Comparison of ENCODE assay signal across 10 mouse cellular contexts in the genomic region with DNA sequence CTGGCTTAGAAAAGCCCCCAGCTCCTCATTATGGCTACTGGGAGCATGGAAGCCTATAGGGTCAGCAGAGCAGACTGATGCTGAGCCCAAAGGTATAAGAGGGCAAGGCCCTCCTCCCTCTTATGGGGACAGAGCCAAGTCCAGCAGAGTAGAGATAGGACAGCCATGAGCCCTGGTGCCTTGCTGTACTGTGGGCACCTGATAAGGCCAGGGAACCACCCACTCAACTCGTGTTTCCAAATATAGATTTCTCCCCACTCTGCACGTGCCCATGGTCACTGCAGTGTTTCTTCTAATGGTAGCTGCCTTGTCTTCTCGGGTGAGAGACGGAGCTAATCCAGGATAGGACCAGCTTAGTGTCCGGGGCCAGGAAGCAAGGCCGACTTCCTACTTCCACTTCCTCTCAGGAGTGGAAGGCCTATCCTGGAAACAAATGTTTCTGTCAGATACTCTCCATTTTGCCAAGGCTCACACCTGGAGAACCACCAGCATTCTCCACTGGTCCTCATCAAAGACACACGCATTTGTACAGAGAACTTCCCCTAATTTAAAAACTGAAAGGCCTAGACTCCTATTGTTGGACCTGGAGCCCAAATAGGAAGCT. TPM values are rescaled to one million over a fixed set of nuclear protein-coding genes. Genes with fewer than 3 reads are reported as not detected.
DNase-seq lines count a peak whose midpoint lies in the region; ATAC-seq and TF ChIP-seq lines count a peak whose summit lies in the region.
"Had no signal": no experiment of that assay in that cellular context is flagged by ENCODE, and none has a peak within 500 bp of the region (broad histone marks: within the 10 kb centered on the region; RNA-seq: fewer than 3 reads in every experiment).

No protein-coding gene starts in this region.

- DNase-seq in heart, adult 11 months: peak; percentile 94
- no peak for DNase-seq in heart, postnatal 25 days (ENCODE audit: low spot score)
- no peak for DNase-seq in left cerebral cortex, adult 9 months (ENCODE audit: low spot score in 2 of 2)
- DNase-seq in retina, embryonic 14.5 days (ENCODE audit: low spot score): no peak
- DNase-seq: B cell, adult 2 months had no signal

- peaks cover 6% of the 10 kb centered on the region; the same call in 1 of the 2 replicates for H3K4me1 ChIP-seq in intestine, embryonic 15.5 days (replicated peaks)
- H3K4me1 ChIP-seq in small intestine, adult 2 months (ENCODE audit: control insufficient read depth, insufficient read depth, insufficient read length, low read length): peaks cover 36% of the 10 kb centered on the region
- peaks cover 7% of the 10 kb centered on the region for H3K4me1 ChIP-seq in hindbrain, embryonic 13.5 days (replicated peaks)

- H3K27me3 ChIP-seq in intestine, embryonic 15.5 days (replicated peaks): no peaks in the 10 kb centered on the region
- no peaks in the 10 kb centered on the region for H3K27me3 ChIP-seq in small intestine, adult 2 months (ENCODE audit: control insufficient read depth, insufficient read depth, low read length)
- no peaks in the 10 kb centered on the region for H3K27me3 ChIP-seq in hindbrain, embryonic 13.5 days
- H3K27me3 ChIP-seq: hindbrain, embryonic 12.5 days had no signal

- whole genome bisulfite sequencing in intestine, embryonic 15.5 days: 80% methylated on average over 7 of the region's 7 CpGs
- WGBS in small intestine, adult 2 months: 55% methylated on average over 7 of the region's 7 CpGs
- 95% methylated on average over 7 of the region's 7 CpGs for WGBS in hindbrain, embryonic 13.5 days

- no peak overlapping the region for H3K9ac ChIP-seq in intestine, embryonic 15.5 days
- H3K9ac ChIP-seq in hindbrain, embryonic 13.5 days: no peak overlapping the region
- H3K9ac ChIP-seq: hindbrain, embryonic 12.5 days had no signal

- no peak overlapping the region for H3K4me3 ChIP-seq in intestine, embryonic 15.5 days (replicated peaks)
- no peak overlapping the region for H3K4me3 ChIP-seq in small intestine, adult 2 months (ENCODE audit: low read depth, low read length)
- no peak overlapping the region for H3K4me3 ChIP-seq in hindbrain, embryonic 13.5 days
- H3K4me3 ChIP-seq: hindbrain, embryonic 12.5 days had no signal

- no peak overlapping the region for H3K4me2 ChIP-seq in intestine, embryonic 15.5 days (replicated peaks)
- no peak overlapping the region for H3K4me2 ChIP-seq in hindbrain, embryonic 13.5 days
- H3K4me2 ChIP-seq: hindbrain, embryonic 12.5 days had no signal

- H3K9me3 ChIP-seq in intestine, embryonic 15.5 days: no peaks in the 10 kb centered on the region
- no peaks in the 10 kb centered on the region for H3K9me3 ChIP-seq in hindbrain, embryonic 13.5 days

- no peak overlapping the region for H3K27ac ChIP-seq in intestine, embryonic 15.5 days
- H3K27ac ChIP-seq in small intestine, adult 2 months (ENCODE audit: insufficient read depth, low read depth, low read length): peak overlapping the region; percentile 95
- no peak overlapping the region for H3K27ac ChIP-seq in hindbrain, embryonic 13.5 days
- H3K27ac ChIP-seq: hindbrain, embryonic 12.5 days had no signal

- ATAC-seq in erythroblast, adult 5-6 weeks (replicated peaks; ENCODE audit: low FRiP score, poor library complexity, severe bottlenecking): peak; percentile 69
- peak; percentile 57; the same call in 1 of the 2 replicates for ATAC-seq in intestine, embryonic 15.5 days
- no peak for ATAC-seq in hindbrain, embryonic 13.5 days (ENCODE audit: low FRiP score)

- TF ChIP-seq POLR2A in small intestine, adult 2 months (IDR thresholded peaks at IDR 0.05; ENCODE audit: low read depth, low read length): 0 out of 2 replicates have a peak, but pooled peaks have one; percentile 8

- intact Hi-C loops in heart, postnatal 25 days (cut with DNase I): no loop called here

- H3K36me3 ChIP-seq in intestine, embryonic 15.5 days: no peaks in the 10 kb centered on the region
- H3K36me3 ChIP-seq in small intestine, adult 2 months (ENCODE audit: control insufficient read depth, insufficient read depth, low read length): no peaks in the 10 kb centered on the region
- H3K36me3 ChIP-seq in hindbrain, embryonic 13.5 days: no peaks in the 10 kb centered on the region
- H3K36me3 ChIP-seq: hindbrain, embryonic 12.5 days had no signal

- no peak for TF ChIP-seq CTCF in small intestine, adult 2 months (IDR thresholded peaks at IDR 0.05; ENCODE audit: extremely low read depth, insufficient read length, insufficient replicate concordance, low read depth, low read length)

RNA-seq across cellular contexts. Expression of gene Mxi1, which starts 53.2 kb away (rescaled TPM):
- 10 to 100 TPM; 41.8 to 44.4 TPM for total RNA-seq in heart, postnatal 25 days (2021)
- total RNA-seq in erythroblast, adult 5-6 weeks (2015; ENCODE audit: low replicate concordance): 71.1 and 75.4 TPM in 2 replicates
- 156 and 229 TPM in 2 replicates for total RNA-seq in erythroblast, adult 5-6 weeks (2017; ENCODE audit: low replicate concordance)
- 34.0 and 34.5 TPM in 2 replicates for polyA plus RNA-seq in intestine, embryonic 15.5 days (2015; fragmentation: Nextera tagmentation; extraction: Ambion mirVana)
- polyA plus RNA-seq in small intestine, adult 2 months (2012; rRNA removed): 30.7 and 66.0 TPM in 2 replicates
- 39.7 and 54.5 TPM in 2 replicates for polyA plus RNA-seq in hindbrain, embryonic 13.5 days (2015; fragmentation: Nextera tagmentation; extraction: Ambion mirVana)
